Mouse (Mus musculus) embryonic facial prominence, embryonic 12.5 days (tissue): ENCODE results near the gene Tgfbrap1. TPM values are rescaled to one million over a fixed set of nuclear protein-coding genes. Genes with fewer than 3 reads are reported as not detected.
A peak's percentile ranks its signal among the peaks of the same experiment; 100 is the strongest.

Experiments used
- ATAC-seq: fragments of 200-750 bp; cut with Nextera tagmentation; 2 replicates; pipeline ENCODE4 v1.8.0; 2017; ENCODE audit not compliant: insufficient number of reproducible peaks, insufficient read depth, low FRiP score, low TSS enrichment
- H3K27ac ChIP-seq: fragments of 300-500 bp; sonication (generic); 2 replicates; pipeline ENCODE4 v1.5.1; 2016; ENCODE audit warnings: mild to moderate bottlenecking
- H3K27me3 ChIP-seq: fragments of 300-500 bp; sonication (generic); 2 replicates; pipeline ENCODE4 v1.6.1; 2016; ENCODE audit warnings: mild to moderate bottlenecking, moderate library complexity
- H3K36me3 ChIP-seq: fragments of 300-500 bp; sonication (generic); 2 replicates; pipeline ENCODE4 v1.6.1; 2016; ENCODE audit warnings: mild to moderate bottlenecking
- H3K4me1 ChIP-seq: fragments of 300-500 bp; sonication (generic); 2 replicates; pipeline ENCODE4 v1.6.1; 2016
- H3K4me2 ChIP-seq: fragments of 300-500 bp; sonication (generic); replicated peaks from 2 replicates; pipeline ENCODE4 v1.6.1; 2016; ENCODE audit warnings: mild to moderate bottlenecking, moderate library complexity
- H3K4me3 ChIP-seq: fragments of 300-500 bp; sonication (generic); 2 replicates; pipeline ENCODE4 v1.5.1; 2016; ENCODE audit warnings: mild to moderate bottlenecking
- H3K9ac ChIP-seq: fragments of 300-500 bp; sonication (generic); 2 replicates; pipeline ENCODE4 v1.6.1; 2016; ENCODE audit warnings: mild to moderate bottlenecking, moderate library complexity
- H3K9me3 ChIP-seq: fragments of 300-500 bp; sonication (generic); 2 replicates; pipeline ENCODE4 v1.6.1; 2016; ENCODE audit warnings: mild to moderate bottlenecking, moderate library complexity
- WGBS: fragments of 180-500 bp; shearing (Covaris S2); methylation state at CpG from one replicate; pipeline ENCODE4 v1.1.7; 2016; 5-methylcytosine and 5-hydroxymethylcytosine counted together
- polyA plus RNA-seq: library from polyadenylated mRNA; unstranded; fragments of >200 nt; fragmentation: Nextera tagmentation; extraction: Ambion mirVana; gene quantifications from 2 replicates; pipeline ENCODE4 v1.2.1, GENCODE M21; 2016

Gene Tgfbrap1
- polyA plus RNA-seq, 1 experiment from 2014 or later, result 13.2 TPM

DNA sequence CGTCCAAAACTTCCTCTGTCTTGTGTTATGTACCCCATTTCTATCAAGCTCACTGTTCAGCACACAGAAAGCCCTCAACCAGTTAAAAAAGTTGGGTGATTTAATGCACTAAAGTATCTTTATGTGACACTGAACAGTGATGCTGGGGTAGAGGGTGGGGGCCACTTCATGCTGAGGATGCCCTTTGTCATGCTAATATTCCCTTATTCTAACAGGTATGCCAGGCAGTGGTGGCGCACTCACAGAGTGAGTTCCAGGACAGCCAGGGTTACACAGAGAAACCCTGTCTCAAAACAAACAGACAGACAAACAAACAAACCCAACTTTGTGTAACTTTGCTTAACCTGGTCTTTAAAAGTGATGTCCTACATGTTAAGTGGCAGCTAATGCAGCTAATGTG, 4.2 kb downstream of the Tgfbrap1 start:
- Histone ChIP-seq H3K9me3 (no peaks in the 10 kb centered on the region), H3K36me3 (0 out of 2 replicates have a peak, but pooled peaks cover 4% of the 10 kb centered on the region), H3K4me3 (no peak overlapping the region), H3K4me1 (peaks cover 14% of the 10 kb centered on the region), H3K9ac (no peak overlapping the region), H3K27ac (no peak overlapping the region), H3K27me3 (no peaks in the 10 kb centered on the region), H3K4me2 (no peak overlapping the region)
- 88% methylated on average over 2 of the region's 2 CpGs for WGBS
- no peak for ATAC-seq

DNA sequence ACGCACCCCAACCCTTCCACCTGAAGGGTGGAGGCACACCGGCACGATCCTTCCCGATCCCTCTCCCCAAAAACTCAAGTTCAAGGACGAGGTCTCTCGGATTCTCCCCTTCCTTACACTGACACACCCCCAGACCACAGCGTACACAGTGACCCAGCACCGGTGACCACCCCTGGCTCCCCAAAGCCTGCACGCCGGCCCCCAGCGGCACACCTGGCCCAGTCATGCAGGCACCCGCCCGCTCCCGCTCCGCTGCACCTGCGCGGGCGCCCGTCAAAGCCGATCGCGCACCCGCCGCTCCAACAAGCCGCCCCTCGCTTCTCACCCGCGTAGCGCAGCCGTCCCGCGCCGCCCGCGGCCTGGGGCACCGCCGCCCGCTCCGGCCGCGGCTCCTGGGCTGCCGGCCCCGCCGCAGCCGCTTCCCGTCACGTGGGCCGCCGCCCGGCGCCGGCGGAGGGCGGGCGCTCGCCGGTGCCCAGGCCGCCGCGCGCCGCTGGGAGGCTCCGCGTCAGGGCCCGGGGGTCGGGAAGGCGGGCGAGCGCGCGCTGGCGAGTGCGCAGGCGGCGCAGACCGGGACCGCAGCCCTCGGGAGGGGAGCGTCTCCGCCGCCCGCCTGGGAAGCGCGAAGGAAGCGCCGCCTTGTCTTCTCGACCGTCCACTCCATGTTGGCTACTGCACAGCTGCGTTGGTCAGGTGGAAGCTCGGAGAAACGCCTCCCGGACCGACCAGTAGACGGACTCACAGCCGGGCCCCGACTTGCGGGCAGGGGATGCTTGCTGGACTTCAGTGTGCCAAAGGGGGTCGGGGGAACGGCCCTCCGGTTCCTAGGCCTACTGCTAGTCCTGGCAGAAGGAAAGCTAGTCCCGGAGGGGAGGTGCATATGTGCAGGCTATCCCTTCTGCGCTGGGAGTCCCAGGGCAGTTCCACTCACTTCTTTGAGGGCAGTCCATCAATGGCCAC, 6.1 kb downstream of the Tgfbrap1 start:
- Histone ChIP-seq H3K27me3 (no peaks in the 10 kb centered on the region), H3K9ac (peak overlapping the region; percentile 86), H3K4me1 (peaks cover 14% of the 10 kb centered on the region), H3K27ac (peak overlapping the region; percentile 75), H3K4me2 (peak overlapping the region; percentile 91), H3K9me3 (no peaks in the 10 kb centered on the region), H3K4me3 (peak overlapping the region; percentile 76), H3K36me3 (0 out of 2 replicates have a peak, but pooled peaks cover 4% of the 10 kb centered on the region)
- under 1% methylated on average over 95 of the region's 102 CpGs for WGBS
- peak; percentile 65 for ATAC-seq

DNA sequence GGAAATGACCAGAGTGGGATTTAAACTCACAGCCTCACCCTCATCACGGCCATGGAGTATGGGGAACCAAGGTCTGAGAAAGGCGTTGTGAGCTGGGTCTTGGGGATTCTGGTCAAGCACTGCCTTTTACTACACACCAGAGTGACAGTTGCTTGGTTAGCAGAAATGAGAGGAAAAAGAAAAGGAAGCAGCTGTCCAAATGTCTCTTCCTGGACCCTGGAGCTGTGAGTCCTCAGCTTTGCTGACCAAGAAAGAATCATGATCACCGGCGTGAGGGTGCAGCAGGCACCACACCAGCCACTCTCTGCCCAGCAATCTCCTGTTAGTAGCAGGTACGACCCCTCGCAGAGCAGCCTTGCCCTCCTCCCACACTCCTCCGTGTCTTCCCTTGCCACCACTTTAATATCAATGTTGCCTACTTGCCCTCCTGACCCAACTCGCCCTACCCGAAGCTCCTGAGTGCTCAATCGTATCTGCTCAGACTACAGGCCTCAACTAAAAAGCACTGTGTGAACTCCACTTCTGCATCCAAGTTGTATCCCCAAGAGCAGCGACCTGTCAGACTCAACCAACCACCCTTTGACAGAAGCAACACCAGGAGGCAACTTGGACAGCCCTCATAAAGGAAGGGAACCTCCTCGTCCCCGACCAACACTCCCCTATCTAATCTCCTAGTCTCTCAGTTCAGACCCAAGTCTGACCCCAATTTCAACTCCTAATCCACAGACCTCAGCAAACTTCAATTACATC, 7.0 kb downstream of the Tgfbrap1 start:
- ATAC-seq, result peak; percentile 29; the same call in 1 of the 2 replicates
- Histone ChIP-seq H3K9ac (peak overlapping the region; percentile 86), H3K27ac (no peak overlapping the region), H3K4me1 (peaks cover 14% of the 10 kb centered on the region), H3K27me3 (no peaks in the 10 kb centered on the region), H3K4me3 (peak overlapping the region; percentile 76), H3K4me2 (peak overlapping the region; percentile 91), H3K36me3 (0 out of 2 replicates have a peak, but pooled peaks cover 4% of the 10 kb centered on the region), H3K9me3 (no peaks in the 10 kb centered on the region)
- WGBS, result 52% methylated on average over 13 of the region's 13 CpGs

DNA sequence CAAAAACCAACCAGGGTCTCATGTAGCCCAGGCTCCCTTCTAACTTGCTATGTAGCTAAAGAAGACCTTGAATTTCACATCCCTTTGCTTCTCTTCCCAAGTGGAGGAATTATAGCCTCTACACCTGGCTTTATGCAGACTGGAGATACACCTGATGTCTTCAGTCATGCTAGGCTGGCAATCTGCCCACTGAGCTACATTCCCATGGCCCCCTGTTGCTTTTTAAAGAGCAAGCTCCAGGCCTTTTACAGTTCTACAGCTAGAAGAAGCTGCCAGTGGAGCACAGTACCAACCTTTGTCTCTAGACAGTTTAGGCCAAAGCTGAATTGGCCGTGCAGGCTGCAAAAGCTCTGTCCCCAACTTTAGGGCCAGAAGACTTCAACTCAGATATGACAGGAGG, 8.0 kb downstream of the Tgfbrap1 start:
- no peak overlapping the region for H3K27ac ChIP-seq
- H3K4me2 ChIP-seq, result no peak overlapping the region
- 84% methylated on average over 1 of the region's 1 CpGs for WGBS
- H3K36me3 ChIP-seq, result 0 out of 2 replicates have a peak, but pooled peaks cover 4% of the 10 kb centered on the region
- ATAC-seq, result no peak
- no peaks in the 10 kb centered on the region for H3K27me3 ChIP-seq
- no peak overlapping the region for H3K9ac ChIP-seq
- H3K4me1 ChIP-seq, result peaks cover 14% of the 10 kb centered on the region
- no peaks in the 10 kb centered on the region for H3K9me3 ChIP-seq
- H3K4me3 ChIP-seq, result no peak overlapping the region

DNA sequence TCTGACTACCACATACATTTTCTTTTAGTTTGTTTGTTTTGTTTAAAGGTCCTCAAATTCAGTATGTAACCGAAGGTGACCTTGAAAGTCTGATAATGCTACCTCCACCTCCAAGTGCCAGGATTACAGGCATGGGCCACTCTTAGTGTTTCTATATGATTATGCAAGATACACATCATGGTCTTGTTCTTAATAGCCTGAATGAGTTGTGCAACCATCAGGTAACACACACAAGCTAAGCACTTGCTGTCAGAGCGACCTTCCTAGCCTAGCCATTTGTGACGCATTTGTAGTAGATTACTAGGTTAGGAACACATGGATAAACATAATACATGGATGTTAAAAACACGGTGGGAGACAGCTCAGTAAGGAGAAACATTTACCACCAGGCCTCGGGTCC, 15.5 kb downstream of the Tgfbrap1 start:
- Histone ChIP-seq H3K27ac (no peak overlapping the region), H3K9ac (no peak overlapping the region), H3K4me3 (no peak overlapping the region), H3K9me3 (no peaks in the 10 kb centered on the region), H3K36me3 (no peaks in the 10 kb centered on the region), H3K4me2 (no peak overlapping the region), H3K27me3 (no peaks in the 10 kb centered on the region), H3K4me1 (no peaks in the 10 kb centered on the region)
- 84% methylated on average over 5 of the region's 5 CpGs for WGBS
- ATAC-seq, result no peak

DNA sequence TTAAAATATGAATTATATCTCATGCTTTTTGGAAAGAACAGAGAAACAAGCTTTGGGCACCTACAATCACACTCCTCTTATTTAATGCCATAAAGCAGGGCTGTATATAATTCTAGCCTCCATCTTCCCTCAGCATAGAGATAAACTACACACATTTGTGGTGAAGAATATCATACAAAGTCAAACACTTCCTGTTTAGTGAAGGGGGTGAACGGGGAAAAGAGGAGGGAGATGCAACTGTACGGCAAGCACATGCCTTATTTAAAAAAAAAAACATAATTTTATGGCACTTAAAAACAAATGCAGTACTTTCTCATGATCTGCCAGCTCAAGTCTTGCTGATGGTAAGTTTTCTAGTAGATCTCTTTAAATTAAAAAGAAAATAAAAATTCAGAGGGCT, 20.3 kb downstream of the Tgfbrap1 start:
- Histone ChIP-seq H3K36me3 (peaks cover 10% of the 10 kb centered on the region), H3K9me3 (no peaks in the 10 kb centered on the region), H3K4me3 (no peak overlapping the region), H3K27me3 (no peaks in the 10 kb centered on the region), H3K9ac (no peak overlapping the region), H3K27ac (no peak overlapping the region), H3K4me1 (no peaks in the 10 kb centered on the region), H3K4me2 (no peak overlapping the region)
- no peak for ATAC-seq
- 89% methylated on average over 2 of the region's 2 CpGs for WGBS

DNA sequence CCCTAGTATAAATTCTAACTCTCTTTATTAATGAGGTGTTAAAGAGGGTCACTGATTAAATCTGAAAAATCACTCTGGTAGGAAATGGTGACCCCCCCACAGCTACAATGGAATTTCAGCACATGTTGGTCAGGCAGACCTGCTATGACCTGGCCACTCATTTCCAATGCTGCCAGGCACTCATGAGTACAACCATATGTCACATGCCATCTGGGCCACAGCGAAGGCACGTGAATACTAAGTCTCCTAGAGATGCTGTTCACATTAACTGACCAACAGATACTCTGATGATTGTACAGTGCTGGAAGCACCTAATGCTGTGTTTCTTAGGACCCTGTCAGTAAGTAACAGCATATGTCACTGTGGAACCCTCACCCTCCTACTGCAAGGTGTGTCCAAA, 23.6 kb downstream of the Tgfbrap1 start:
- H3K9me3 ChIP-seq, result no peaks in the 10 kb centered on the region
- peaks cover 17% of the 10 kb centered on the region for H3K36me3 ChIP-seq
- no peak overlapping the region for H3K27ac ChIP-seq
- H3K27me3 ChIP-seq, result no peaks in the 10 kb centered on the region
- no peak overlapping the region for H3K9ac ChIP-seq
- no peak for ATAC-seq
- WGBS, result 83% methylated on average over 2 of the region's 2 CpGs
- no peaks in the 10 kb centered on the region for H3K4me1 ChIP-seq
- no peak overlapping the region for H3K4me2 ChIP-seq
- no peak overlapping the region for H3K4me3 ChIP-seq

DNA sequence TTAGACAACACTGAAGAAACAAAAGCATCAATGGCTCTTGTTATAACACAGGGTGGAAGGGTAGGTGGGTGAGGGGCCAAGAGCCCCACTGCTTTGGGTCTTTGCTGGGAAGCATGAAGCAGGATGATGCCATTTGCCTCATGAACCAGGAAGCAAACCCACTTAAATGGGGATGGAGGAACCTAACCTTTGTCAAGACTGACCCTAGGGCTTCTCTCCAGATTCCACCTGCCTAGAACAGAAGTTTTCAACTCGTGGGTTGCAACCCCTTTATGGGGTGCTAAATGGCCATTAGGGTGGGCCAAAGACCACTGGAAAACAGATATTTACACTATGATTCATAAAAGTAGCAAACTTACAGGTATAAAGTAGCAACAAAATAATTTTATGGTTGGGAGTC, 25.9 kb downstream of the Tgfbrap1 start:
- 84% methylated on average over 1 of the region's 1 CpGs for WGBS
- H3K27me3 ChIP-seq, result no peaks in the 10 kb centered on the region
- no peak for ATAC-seq
- no peaks in the 10 kb centered on the region for H3K4me1 ChIP-seq
- H3K36me3 ChIP-seq, result peaks cover 17% of the 10 kb centered on the region
- no peak overlapping the region for H3K4me2 ChIP-seq
- H3K9ac ChIP-seq, result no peak overlapping the region
- H3K9me3 ChIP-seq, result no peaks in the 10 kb centered on the region
- H3K4me3 ChIP-seq, result no peak overlapping the region
- H3K27ac ChIP-seq, result no peak overlapping the region

DNA sequence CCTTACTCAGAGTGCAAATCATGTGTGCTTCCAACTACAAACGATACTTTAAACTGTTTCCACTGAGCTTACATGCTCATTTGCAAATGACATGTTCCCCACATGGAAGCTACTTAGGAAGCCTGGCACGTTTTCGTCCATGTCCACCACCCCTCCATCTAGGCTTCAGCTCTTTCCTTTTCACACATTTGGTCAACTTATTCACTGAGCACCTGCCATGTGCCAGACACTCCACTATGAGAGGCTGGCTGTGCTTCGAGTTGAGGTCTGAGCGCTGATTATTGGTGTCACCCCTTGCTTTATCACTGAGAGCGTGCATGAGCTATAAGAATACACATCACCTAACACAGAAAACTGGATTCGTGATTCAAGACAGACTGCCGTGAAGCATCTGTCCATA, 26.4 kb downstream of the Tgfbrap1 start:
- Histone ChIP-seq H3K36me3 (peaks cover 22% of the 10 kb centered on the region), H3K4me1 (no peaks in the 10 kb centered on the region), H3K9me3 (no peaks in the 10 kb centered on the region), H3K27me3 (no peaks in the 10 kb centered on the region), H3K27ac (no peak overlapping the region), H3K9ac (no peak overlapping the region), H3K4me3 (no peak overlapping the region), H3K4me2 (no peak overlapping the region)
- ATAC-seq, result no peak
- WGBS, result 92% methylated on average over 8 of the region's 8 CpGs

DNA sequence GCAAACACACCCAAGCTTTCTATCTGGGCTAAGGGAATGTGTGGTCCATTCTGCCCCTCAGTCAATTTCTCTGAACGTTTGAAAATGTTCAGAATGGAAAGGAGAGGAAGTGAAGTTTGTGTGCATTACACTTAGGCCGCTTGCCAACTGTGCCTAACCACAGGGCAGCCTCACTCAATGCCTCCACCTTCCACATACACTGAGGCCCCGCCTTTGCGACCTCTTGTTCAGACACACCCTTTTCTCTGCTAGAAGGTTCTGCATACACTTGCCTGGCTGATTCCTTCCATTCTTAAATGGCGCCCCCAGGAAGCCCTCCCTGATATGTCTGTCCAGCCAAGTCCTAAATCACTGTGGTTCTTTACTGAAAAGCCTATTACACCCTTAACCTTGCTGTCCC, 27.7 kb downstream of the Tgfbrap1 start:
- Histone ChIP-seq H3K4me2 (no peak overlapping the region), H3K9ac (no peak overlapping the region), H3K4me1 (no peaks in the 10 kb centered on the region), H3K4me3 (no peak overlapping the region), H3K27me3 (no peaks in the 10 kb centered on the region), H3K9me3 (no peaks in the 10 kb centered on the region), H3K36me3 (peaks cover 27% of the 10 kb centered on the region), H3K27ac (no peak overlapping the region)
- 81% methylated on average over 5 of the region's 5 CpGs for WGBS
- ATAC-seq, result no peak

DNA sequence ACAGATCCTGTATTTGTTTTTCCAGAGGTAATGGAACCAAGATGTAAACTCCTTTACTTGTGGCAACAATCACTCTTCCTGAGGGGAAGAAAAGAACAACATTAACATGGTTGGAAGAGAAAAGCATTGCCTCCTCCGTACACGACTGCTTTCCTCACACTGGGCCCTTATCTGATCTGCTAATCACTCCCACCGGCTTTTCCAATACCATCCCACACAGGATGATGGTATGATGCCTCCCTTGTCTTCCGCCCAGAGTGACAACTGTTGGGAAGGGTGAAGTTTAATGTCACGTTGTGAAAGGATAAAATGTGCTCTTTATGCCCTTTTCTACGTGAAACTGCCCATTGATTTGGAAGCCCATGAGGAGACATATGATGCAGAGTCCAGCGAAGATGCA, 30.9 kb downstream of the Tgfbrap1 start:
- Histone ChIP-seq H3K4me2 (no peak overlapping the region), H3K4me3 (no peak overlapping the region), H3K9me3 (no peaks in the 10 kb centered on the region), H3K36me3 (peaks cover 28% of the 10 kb centered on the region; the same call in 1 of the 2 replicates), H3K4me1 (no peaks in the 10 kb centered on the region), H3K27me3 (no peaks in the 10 kb centered on the region), H3K9ac (no peak overlapping the region), H3K27ac (no peak overlapping the region)
- no peak for ATAC-seq
- WGBS, result 52% methylated on average over 7 of the region's 7 CpGs

DNA sequence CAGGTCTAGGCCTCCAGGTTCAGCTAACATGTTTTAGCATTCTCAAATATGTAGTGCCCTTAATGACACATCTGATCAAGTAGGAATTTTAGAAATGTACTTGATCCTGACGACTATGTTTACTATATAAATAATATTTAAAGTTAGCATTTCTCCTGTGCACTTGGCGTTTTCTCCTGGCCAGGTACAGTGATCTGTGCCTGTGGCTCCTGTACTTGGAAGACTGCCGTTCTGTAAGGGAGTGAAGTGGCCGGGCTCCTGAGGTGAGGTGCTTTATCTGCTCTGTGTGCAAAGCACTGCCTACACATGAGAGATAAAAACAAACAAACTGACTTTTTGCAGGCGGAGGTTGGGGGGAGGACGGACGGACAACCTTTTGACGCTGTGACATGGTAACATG, 31.9 kb downstream of the Tgfbrap1 start:
- 83% methylated on average over 8 of the region's 8 CpGs for WGBS
- no peak overlapping the region for H3K9ac ChIP-seq
- peaks cover 32% of the 10 kb centered on the region; the same call in 1 of the 2 replicates for H3K36me3 ChIP-seq

More for the DNA sequence above, 31.9 kb downstream of the Tgfbrap1 start:
- no peaks in the 10 kb centered on the region for H3K27me3 ChIP-seq
- no peak overlapping the region for H3K4me3 ChIP-seq
- H3K9me3 ChIP-seq, result no peaks in the 10 kb centered on the region
- H3K4me2 ChIP-seq, result no peak overlapping the region
- H3K27ac ChIP-seq, result no peak overlapping the region
- ATAC-seq, result no peak
- no peaks in the 10 kb centered on the region for H3K4me1 ChIP-seq
